Mouse (Mus musculus) stomach, embryonic 16.5 days (tissue): ENCODE measurements around the gene Thap7. TPM values are rescaled to one million over a fixed set of nuclear protein-coding genes. Genes with fewer than 3 reads are reported as not detected.

Experiments used
- ATAC-seq: fragments of 200-750 bp; cut with Nextera tagmentation; 2 replicates; pipeline ENCODE4 v1.8.0; 2017; ENCODE audit warnings: moderate number of reproducible peaks, moderate TSS enrichment; ENCODE audit not compliant: insufficient read depth, low FRiP score
- H3K27ac ChIP-seq: fragments of 300-500 bp; sonication (generic); 2 replicates; pipeline ENCODE4 v1.5.1; 2014; ENCODE audit warnings: low read length
- H3K27me3 ChIP-seq: fragments of 300-500 bp; sonication (generic); 2 replicates; pipeline ENCODE4 v1.6.1; 2014; ENCODE audit warnings: low read length, control low read depth, mixed read lengths; ENCODE audit not compliant: control insufficient read depth, insufficient read depth
- H3K36me3 ChIP-seq: fragments of 300-500 bp; sonication (generic); 2 replicates; pipeline ENCODE4 v1.6.1; 2014; ENCODE audit warnings: low read length; ENCODE audit not compliant: control insufficient read depth, insufficient read depth
- H3K4me1 ChIP-seq: fragments of 300-500 bp; sonication (generic); 2 replicates; pipeline ENCODE4 v1.6.1; 2014; ENCODE audit warnings: low read length, control low read depth, mixed read lengths; ENCODE audit not compliant: control insufficient read depth, insufficient read depth
- H3K4me2 ChIP-seq: fragments of 300-500 bp; sonication (generic); 2 replicates; pipeline ENCODE4 v1.6.1; 2014; ENCODE audit warnings: low read depth, low read length, mixed read lengths
- H3K4me3 ChIP-seq: fragments of 300-500 bp; sonication (generic); replicated peaks from 2 replicates; pipeline ENCODE4 v1.5.1; 2014; ENCODE audit warnings: mild to moderate bottlenecking, low read length
- H3K9ac ChIP-seq: fragments of 300-500 bp; sonication (generic); 2 replicates; pipeline ENCODE4 v1.6.1; 2014; ENCODE audit warnings: low read length
- H3K9me3 ChIP-seq: fragments of 300-500 bp; sonication (generic); replicated peaks from 2 replicates; pipeline ENCODE4 v1.6.1; 2016; ENCODE audit warnings: low read length, control low read depth; ENCODE audit not compliant: control insufficient read depth
- WGBS: fragments of 180-500 bp; shearing (Covaris S2); extraction: QIAGEN DNeasy Blood & Tissue Kit; methylation state at CpG from one replicate; pipeline ENCODE4 v1.1.7; 2014; 5-methylcytosine and 5-hydroxymethylcytosine counted together
- polyA plus RNA-seq: library from polyadenylated mRNA; unstranded; fragments of >200 nt; fragmentation: Nextera tagmentation; extraction: Ambion mirVana; gene quantifications from 2 replicates; pipeline ENCODE4 v1.2.1, GENCODE M21; 2015

The Thap7 gene
- polyA plus RNA-seq, 1 experiment from 2014 or later: 56.8 TPM

DNA sequence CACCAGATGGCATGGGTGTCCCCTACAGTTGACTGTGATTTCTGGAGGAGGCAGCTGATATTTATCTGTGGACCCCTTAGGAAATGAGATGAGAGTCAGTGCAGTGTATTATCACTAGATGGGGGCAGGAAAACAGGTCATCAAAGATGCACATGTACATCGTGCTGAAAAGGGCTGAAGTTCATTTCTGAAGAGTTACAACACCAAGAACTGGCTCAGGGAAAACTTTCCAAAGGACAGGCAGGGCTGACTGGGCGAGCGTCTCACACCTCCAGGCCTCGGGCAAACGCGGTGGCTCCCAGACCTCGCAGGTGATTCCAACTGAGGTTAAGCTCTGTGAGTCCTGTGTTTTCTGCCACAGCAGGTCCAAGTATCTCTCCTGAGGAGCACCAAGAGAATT lies 21.9 kb upstream of the Thap7 start:
- Histone ChIP-seq H3K27ac (no peak overlapping the region), H3K4me1 (peaks cover 9% of the 10 kb centered on the region), H3K27me3 (no peaks in the 10 kb centered on the region), H3K9ac (no peak overlapping the region), H3K9me3 (no peaks in the 10 kb centered on the region), H3K4me2 (no peak overlapping the region), H3K4me3 (no peak overlapping the region), H3K36me3 (no peaks in the 10 kb centered on the region)
- no peak for ATAC-seq
- WGBS: 68% methylated on average over 7 of the region's 7 CpGs

DNA sequence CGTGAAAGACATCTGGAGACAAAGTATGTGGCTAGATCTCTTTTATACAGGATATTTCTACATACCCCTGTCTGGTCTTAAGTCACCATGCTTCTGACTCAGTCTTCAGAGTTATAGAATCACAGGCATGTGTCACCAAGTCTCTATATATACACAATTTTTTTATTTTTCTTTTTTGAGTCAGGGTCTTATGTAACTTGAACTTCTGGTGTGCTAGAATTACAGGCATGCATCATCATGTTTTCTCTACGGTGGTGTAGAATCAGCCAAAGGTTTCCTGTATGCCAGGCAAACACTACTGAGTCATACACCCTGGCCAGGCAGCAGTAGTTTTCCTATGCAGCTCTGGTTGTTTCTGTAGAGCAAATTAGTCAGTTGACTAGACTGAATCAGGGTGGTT lies 11.7 kb upstream of the Thap7 start:
- ATAC-seq: no peak
- 62% methylated on average over 2 of the region's 2 CpGs for WGBS
- no peak overlapping the region for H3K4me2 ChIP-seq

DNA sequence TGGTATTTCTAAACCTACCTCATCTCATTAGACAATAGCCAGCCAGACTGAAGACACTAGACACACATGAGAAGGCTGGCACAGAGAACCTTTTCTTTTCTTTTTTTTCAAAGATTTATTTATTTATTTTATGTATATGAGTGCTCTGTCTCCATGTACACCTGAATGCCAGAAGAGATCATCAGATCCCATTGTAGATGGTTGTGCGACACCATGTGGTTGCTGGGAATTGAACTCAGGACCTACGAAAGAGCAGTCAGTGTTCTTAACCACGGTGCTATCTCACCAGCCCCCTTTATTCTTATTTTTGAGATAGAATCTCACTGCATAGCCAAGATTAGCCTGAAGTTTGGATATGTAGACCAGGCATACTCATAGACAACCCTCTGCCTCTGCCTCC lies 5.6 kb upstream of the Thap7 start:
- peaks cover 4% of the 10 kb centered on the region for H3K4me1 ChIP-seq
- no peaks in the 10 kb centered on the region for H3K36me3 ChIP-seq
- no peaks in the 10 kb centered on the region; the same call in 1 of the 2 replicates for H3K27me3 ChIP-seq
- WGBS: 86% methylated on average over 3 of the region's 3 CpGs
- H3K9me3 ChIP-seq: no peaks in the 10 kb centered on the region
- no peak overlapping the region for H3K4me2 ChIP-seq
- H3K9ac ChIP-seq: no peak overlapping the region
- no peak overlapping the region for H3K4me3 ChIP-seq
- ATAC-seq: no peak
- H3K27ac ChIP-seq: no peak overlapping the region

More for the DNA sequence above, 11.7 kb upstream of the Thap7 start:
- Histone ChIP-seq H3K27ac (no peak overlapping the region), H3K9me3 (no peaks in the 10 kb centered on the region), H3K4me3 (no peak overlapping the region), H3K27me3 (no peaks in the 10 kb centered on the region; the same call in 1 of the 2 replicates), H3K9ac (no peak overlapping the region), H3K4me1 (no peaks in the 10 kb centered on the region), H3K36me3 (no peaks in the 10 kb centered on the region)

DNA sequence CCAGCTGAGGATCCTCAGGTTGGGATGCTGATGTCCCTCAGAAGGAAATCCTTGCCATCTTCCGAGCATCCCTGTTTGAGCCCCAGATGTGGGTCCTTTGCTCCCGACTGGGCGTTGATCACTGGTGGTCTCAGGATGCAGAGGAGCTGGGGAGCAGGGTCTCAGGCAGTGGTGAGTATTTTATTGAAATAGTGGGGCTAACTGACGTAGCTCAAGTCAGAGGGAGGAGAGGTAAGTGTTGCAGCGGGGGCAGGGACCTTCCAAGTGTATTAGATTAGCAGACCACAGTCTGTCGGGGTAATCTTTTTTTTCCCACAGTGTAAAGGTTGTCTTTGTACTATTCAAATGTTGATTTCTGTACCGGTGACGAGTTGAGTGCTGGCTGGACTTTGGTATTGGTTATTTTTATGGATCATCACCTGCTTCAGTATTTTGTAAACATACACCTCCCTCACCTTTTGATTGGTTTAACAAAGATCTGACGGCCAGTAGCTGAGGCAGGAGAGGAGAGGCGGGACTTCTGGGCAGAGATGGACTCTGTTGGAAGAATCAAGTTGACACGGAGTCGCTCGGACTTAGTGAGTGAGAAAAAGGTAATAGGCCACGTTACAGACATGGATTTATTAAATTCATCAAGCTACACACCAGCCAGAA lies 1.9 kb upstream of the Thap7 start:
- no peak overlapping the region for H3K4me3 ChIP-seq
- no peaks in the 10 kb centered on the region for H3K27me3 ChIP-seq
- H3K4me2 ChIP-seq: no peak overlapping the region
- no peak overlapping the region for H3K27ac ChIP-seq
- H3K4me1 ChIP-seq: peaks cover 18% of the 10 kb centered on the region
- 68% methylated on average over 14 of the region's 14 CpGs for WGBS
- H3K9ac ChIP-seq: no peak overlapping the region
- ATAC-seq: no peak
- no peaks in the 10 kb centered on the region for H3K36me3 ChIP-seq
- H3K9me3 ChIP-seq: no peaks in the 10 kb centered on the region

DNA sequence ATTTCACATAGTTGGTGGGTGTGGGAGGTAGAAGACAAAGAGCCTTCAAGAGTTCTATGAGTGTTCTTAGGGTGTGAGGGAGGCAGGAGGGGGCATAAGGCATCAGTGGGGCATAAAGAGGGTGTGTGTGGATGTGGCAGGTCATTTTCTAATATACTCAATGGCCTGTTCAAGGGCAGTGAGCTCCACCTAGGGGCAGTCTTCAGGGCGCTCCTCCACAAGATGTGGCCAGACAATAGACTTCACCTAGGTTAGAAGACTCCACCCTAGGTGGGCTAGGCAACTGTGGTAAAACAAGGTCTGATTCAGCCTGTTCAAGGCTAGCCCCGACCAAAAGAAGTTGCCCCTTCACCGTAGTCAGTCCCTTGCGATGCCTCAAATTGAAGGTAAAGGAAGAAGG lies 1.3 kb upstream of the Thap7 start:
- Histone ChIP-seq H3K4me1 (peaks cover 18% of the 10 kb centered on the region), H3K27ac (no peak overlapping the region), H3K4me2 (no peak overlapping the region), H3K27me3 (no peaks in the 10 kb centered on the region), H3K36me3 (peaks cover 3% of the 10 kb centered on the region; the same call in 1 of the 2 replicates), H3K9me3 (no peaks in the 10 kb centered on the region), H3K4me3 (no peak overlapping the region), H3K9ac (0 out of 2 replicates have a peak overlapping the region, but pooled peaks have one; percentile 85)
- WGBS: 61% methylated on average over 4 of the region's 4 CpGs
- ATAC-seq: no peak

DNA sequence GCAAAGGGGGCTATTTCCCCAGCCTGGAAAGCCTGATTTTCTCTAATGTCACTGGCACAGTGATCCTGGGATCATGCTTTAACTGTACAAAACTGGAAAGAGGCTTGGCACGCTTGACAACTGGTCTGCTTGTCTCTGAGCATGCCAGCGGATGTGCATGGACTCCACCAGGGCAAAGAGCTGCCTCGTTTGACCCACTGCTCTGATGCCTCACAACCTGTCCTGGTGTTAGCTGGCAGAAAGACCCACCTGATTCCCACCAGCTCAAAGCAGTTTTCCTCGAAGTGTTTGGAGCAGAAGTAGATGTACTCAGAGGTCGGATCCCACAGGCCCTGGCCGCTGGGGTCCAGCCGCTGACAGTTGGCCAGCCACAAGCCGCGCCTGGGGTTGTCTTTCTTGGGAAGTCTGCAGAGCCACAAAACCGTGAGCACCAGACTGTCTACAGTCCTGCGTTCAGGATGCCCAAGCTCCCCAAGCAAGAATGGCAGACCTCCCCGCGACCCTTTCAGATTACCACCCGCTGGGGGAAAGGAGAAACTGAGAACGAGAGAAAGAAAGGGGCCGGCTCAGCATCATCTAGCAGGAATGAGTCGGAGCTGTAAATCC lies 852 bp downstream of the Thap7 start:
- Histone ChIP-seq H3K36me3 (peaks cover 6% of the 10 kb centered on the region; the same call in 1 of the 2 replicates), H3K27ac (peak overlapping the region; percentile 99), H3K4me2 (peak overlapping the region; percentile 89), H3K27me3 (no peaks in the 10 kb centered on the region), H3K9me3 (no peaks in the 10 kb centered on the region), H3K4me3 (peak overlapping the region; percentile 78), H3K9ac (peak overlapping the region; percentile 85), H3K4me1 (peaks cover 18% of the 10 kb centered on the region)
- ATAC-seq: no peak
- WGBS: 12% methylated on average over 17 of the region's 17 CpGs

DNA sequence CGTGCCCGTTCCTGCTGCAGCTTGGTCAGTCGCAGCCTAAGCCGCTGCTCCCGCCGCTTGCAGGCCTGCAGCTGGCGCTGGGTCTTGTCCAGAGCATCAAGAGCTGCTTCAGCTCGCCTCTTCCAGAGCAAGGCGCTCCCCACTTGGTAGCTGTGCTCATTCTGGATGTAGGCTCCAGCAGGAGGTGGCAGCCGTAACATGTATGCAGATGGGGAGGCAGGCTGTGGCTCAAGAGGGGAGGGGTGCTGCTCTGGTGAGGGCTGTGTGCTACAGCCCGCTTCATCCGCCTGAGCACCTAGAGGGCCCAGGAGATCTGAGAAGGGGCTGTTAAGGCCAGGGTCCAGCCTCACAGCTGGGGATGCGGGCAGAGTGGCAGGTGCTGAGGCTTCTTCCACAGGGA lies 2.7 kb downstream of the Thap7 start:
- H3K9ac ChIP-seq: no peak overlapping the region
- WGBS: 86% methylated on average over 13 of the region's 13 CpGs
- H3K4me1 ChIP-seq: peaks cover 18% of the 10 kb centered on the region
- no peaks in the 10 kb centered on the region for H3K9me3 ChIP-seq
- peaks cover 12% of the 10 kb centered on the region for H3K36me3 ChIP-seq
- H3K4me3 ChIP-seq: no peak overlapping the region
- no peak for ATAC-seq
- no peak overlapping the region for H3K27ac ChIP-seq
- H3K27me3 ChIP-seq: no peaks in the 10 kb centered on the region
- H3K4me2 ChIP-seq: no peak overlapping the region

DNA sequence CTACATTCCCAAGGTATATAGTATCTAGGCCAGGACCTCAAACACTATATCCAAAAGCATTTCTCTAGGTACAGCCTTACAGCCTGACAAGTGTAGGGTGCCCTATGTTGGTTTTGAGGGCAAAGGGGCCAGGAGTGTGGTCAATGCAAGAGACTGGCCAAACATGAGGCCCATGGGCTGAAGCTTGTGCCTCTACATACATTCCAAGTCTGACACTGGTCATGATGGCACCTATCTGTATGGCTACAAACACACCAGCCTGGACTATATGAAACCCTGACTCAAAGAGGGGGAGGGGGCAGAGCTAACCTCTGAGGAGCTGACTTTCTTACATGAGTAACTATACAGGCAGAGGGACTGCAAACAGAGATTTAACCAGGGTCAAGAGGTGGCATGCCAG lies 3.3 kb downstream of the Thap7 start:
- H3K9me3 ChIP-seq: no peaks in the 10 kb centered on the region
- no peak for ATAC-seq
- no peak overlapping the region for H3K4me2 ChIP-seq
- peaks cover 16% of the 10 kb centered on the region for H3K36me3 ChIP-seq
- H3K27me3 ChIP-seq: no peaks in the 10 kb centered on the region
- no peak overlapping the region for H3K27ac ChIP-seq
- peaks cover 18% of the 10 kb centered on the region for H3K4me1 ChIP-seq
- no peak overlapping the region for H3K9ac ChIP-seq
- no peak overlapping the region for H3K4me3 ChIP-seq

DNA sequence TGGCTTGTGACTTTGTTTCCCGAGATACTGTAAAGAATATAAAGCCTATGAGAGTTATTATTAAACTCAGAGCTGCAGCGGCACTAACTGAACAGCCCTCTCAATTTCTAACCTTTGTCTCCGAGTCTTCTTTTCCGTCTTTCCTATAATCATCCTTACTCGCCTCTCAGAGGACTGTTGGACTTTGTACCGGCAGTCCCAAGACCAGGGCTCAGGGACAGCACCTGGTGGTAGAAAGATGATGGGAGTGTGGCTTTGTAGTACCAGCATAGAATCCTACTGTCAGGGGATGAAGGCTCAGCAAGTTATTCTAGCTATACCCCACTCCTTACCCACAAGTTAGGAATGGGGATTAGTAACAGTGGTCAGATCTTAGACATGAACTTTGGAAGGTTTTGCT lies 4.7 kb downstream of the Thap7 start:
- Histone ChIP-seq H3K9me3 (no peaks in the 10 kb centered on the region), H3K4me3 (no peak overlapping the region), H3K4me2 (no peak overlapping the region), H3K27ac (no peak overlapping the region), H3K27me3 (no peaks in the 10 kb centered on the region), H3K36me3 (peaks cover 27% of the 10 kb centered on the region), H3K9ac (no peak overlapping the region), H3K4me1 (peaks cover 11% of the 10 kb centered on the region)
- WGBS: 89% methylated on average over 6 of the region's 6 CpGs
- ATAC-seq: no peak
